Comparison of ENCODE assay signal across 24 mouse cellular contexts in the genomic region with DNA sequence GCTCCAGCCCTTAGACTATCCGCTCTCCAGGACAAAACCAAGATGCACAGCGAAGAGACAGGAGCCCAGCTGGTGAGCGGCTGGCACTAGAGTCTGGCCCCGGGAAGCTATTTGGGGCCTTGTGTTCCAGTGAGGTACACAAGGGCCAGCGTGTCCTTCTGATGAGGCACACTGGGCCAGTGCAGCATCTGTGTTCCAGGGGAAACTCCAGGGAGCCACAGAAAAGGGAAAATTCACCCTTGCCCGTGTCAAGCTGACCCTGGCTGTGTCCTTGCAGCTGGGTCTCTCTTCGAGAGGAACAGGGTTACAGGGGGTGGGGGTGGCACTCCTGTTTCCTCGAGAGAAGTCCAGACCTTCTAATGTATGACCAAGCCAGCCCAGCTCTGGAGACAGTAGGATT. TPM values are rescaled to one million over a fixed set of nuclear protein-coding genes. Genes with fewer than 3 reads are reported as not detected.
DNase-seq lines count a peak whose midpoint lies in the region; ATAC-seq and TF ChIP-seq lines count a peak whose summit lies in the region.
"Had no signal": no experiment of that assay in that cellular context is flagged by ENCODE, and none has a peak within 500 bp of the region (broad histone marks: within the 10 kb centered on the region; RNA-seq: fewer than 3 reads in every experiment).

No protein-coding gene starts in this region.

- no peaks in the 10 kb centered on the region for H3K27me3 ChIP-seq in forebrain, embryonic 16.5 days (replicated peaks; ENCODE audit: control insufficient read depth, insufficient read depth, low read length)
- no peaks in the 10 kb centered on the region for H3K27me3 ChIP-seq in forebrain, embryonic 15.5 days
- H3K27me3 ChIP-seq: embryonic facial prominence, embryonic 12.5 days; embryonic facial prominence, embryonic 15.5 days; hindbrain, embryonic 15.5 days had no signal

- H3K36me3 ChIP-seq in forebrain, embryonic 16.5 days (ENCODE audit: control insufficient read depth, insufficient read depth) = no peaks in the 10 kb centered on the region
- H3K36me3 ChIP-seq in forebrain, embryonic 15.5 days = no peaks in the 10 kb centered on the region
- H3K36me3 ChIP-seq: embryonic facial prominence, embryonic 12.5 days; embryonic facial prominence, embryonic 15.5 days; G1E; heart, embryonic 12.5 days; heart, embryonic 15.5 days; hindbrain, embryonic 15.5 days had no signal

- peaks cover 16% of the 10 kb centered on the region for H3K4me1 ChIP-seq in forebrain, embryonic 16.5 days (replicated peaks; ENCODE audit: control insufficient read depth, insufficient read depth, low read length)
- peaks cover 20% of the 10 kb centered on the region for H3K4me1 ChIP-seq in forebrain, embryonic 15.5 days
- H3K4me1 ChIP-seq in olfactory bulb, adult 2 months (ENCODE audit: control insufficient read depth, insufficient read depth, low read length) = peaks cover 81% of the 10 kb centered on the region
- H3K4me1 ChIP-seq: embryonic facial prominence, embryonic 15.5 days had no signal

- no peak overlapping the region for H3K9ac ChIP-seq in forebrain, embryonic 16.5 days (replicated peaks; ENCODE audit: low read depth, low read length)
- no peak overlapping the region for H3K9ac ChIP-seq in forebrain, embryonic 15.5 days (replicated peaks)
- H3K9ac ChIP-seq: embryonic facial prominence, embryonic 12.5 days; embryonic facial prominence, embryonic 15.5 days; heart, embryonic 12.5 days; heart, embryonic 15.5 days; hindbrain, embryonic 15.5 days had no signal

- H3K9me3 ChIP-seq in forebrain, embryonic 16.5 days (ENCODE audit: control insufficient read depth, low read length) = no peaks in the 10 kb centered on the region
- no peaks in the 10 kb centered on the region for H3K9me3 ChIP-seq in forebrain, embryonic 15.5 days
- H3K9me3 ChIP-seq: embryonic facial prominence, embryonic 12.5 days; embryonic facial prominence, embryonic 15.5 days; heart, embryonic 12.5 days; heart, embryonic 15.5 days; hindbrain, embryonic 15.5 days had no signal

- TF ChIP-seq CTCF in layer of hippocampus, adult 2 months (conservative IDR thresholded peaks at IDR 0.05) = no peak
- TF ChIP-seq CTCF in olfactory bulb, adult 2 months (IDR thresholded peaks at IDR 0.05; ENCODE audit: insufficient read depth, low read depth, low read length) = no peak

- no peak overlapping the region for H3K4me2 ChIP-seq in forebrain, embryonic 16.5 days (ENCODE audit: low read length)
- no peak overlapping the region for H3K4me2 ChIP-seq in forebrain, embryonic 15.5 days (replicated peaks)
- H3K4me2 ChIP-seq: embryonic facial prominence, embryonic 12.5 days; embryonic facial prominence, embryonic 15.5 days; heart, embryonic 12.5 days; heart, embryonic 15.5 days; hindbrain, embryonic 15.5 days had no signal

- no peak for DNase-seq in layer of hippocampus, adult 2 months (ENCODE audit: low spot score in 2 of 2)
- DNase-seq in layer of hippocampus, postnatal 36 days = no peak
- peak; percentile 63 for DNase-seq in ovary, adult 18-20 months (ENCODE audit: low spot score)
- no peak for DNase-seq in ovary, postnatal 10 days (ENCODE audit: low spot score)
- DNase-seq: adrenal gland, postnatal 10 days; B cell, adult 2 months; cerebellum, adult 11-12 months; cerebellum, adult 9-10 months; cerebellum, postnatal 14 days; gastrocnemius, postnatal 25 days; heart, adult 18-20 months; heart, postnatal 10 days; heart, postnatal 36 days had no signal

- peak overlapping the region; percentile 6; the same call in 1 of the 2 replicates for H3K27ac ChIP-seq in forebrain, embryonic 16.5 days (ENCODE audit: low read length)
- H3K27ac ChIP-seq in forebrain, embryonic 15.5 days (replicated peaks) = no peak overlapping the region
- H3K27ac ChIP-seq in layer of hippocampus, adult 2 months = peak overlapping the region; percentile 89
- peak overlapping the region; percentile 76 for H3K27ac ChIP-seq in olfactory bulb, adult 2 months (ENCODE audit: insufficient read depth, low read depth, low read length)
- H3K27ac ChIP-seq: embryonic facial prominence, embryonic 12.5 days; embryonic facial prominence, embryonic 15.5 days; heart, embryonic 15.5 days; hindbrain, embryonic 15.5 days had no signal

- 79% methylated on average over 8 of the region's 8 CpGs for WGBS in forebrain, embryonic 16.5 days
- 82% methylated on average over 8 of the region's 8 CpGs for WGBS in forebrain, embryonic 15.5 days
- 61% methylated on average over 8 of the region's 8 CpGs for WGBS in olfactory bulb, adult 2 months

- no peak for ATAC-seq in forebrain, embryonic 16.5 days
- no peak for ATAC-seq in forebrain, embryonic 15.5 days (replicated peaks)
- ATAC-seq: Patski had no signal

- no peak for TF ChIP-seq POLR2A in olfactory bulb, adult 2 months (IDR thresholded peaks at IDR 0.05; ENCODE audit: insufficient read depth, low read depth, low read length)

- H3K4me3 ChIP-seq in forebrain, embryonic 16.5 days (replicated peaks; ENCODE audit: low read length) = no peak overlapping the region
- H3K4me3 ChIP-seq in forebrain, embryonic 15.5 days = no peak overlapping the region
- H3K4me3 ChIP-seq in layer of hippocampus, adult 2 months = no peak overlapping the region
- H3K4me3 ChIP-seq in olfactory bulb, adult 2 months (ENCODE audit: insufficient read depth, low read depth, low read length) = no peak overlapping the region
- H3K4me3 ChIP-seq: embryonic facial prominence, embryonic 12.5 days; embryonic facial prominence, embryonic 15.5 days; heart, embryonic 12.5 days; heart, embryonic 15.5 days; hindbrain, embryonic 15.5 days had no signal

RNA-seq across cellular contexts. Expression of a gene that starts 25.8 kb away (rescaled TPM):
- polyA plus RNA-seq in forebrain, embryonic 16.5 days (2015; fragmentation: Nextera tagmentation; extraction: Ambion mirVana) = 46.4 and 56.3 TPM in 2 replicates
- polyA plus RNA-seq in forebrain, embryonic 15.5 days (2015; fragmentation: Nextera tagmentation; extraction: Ambion mirVana) = 51.1 and 57.2 TPM in 2 replicates
- 100 to 1,000 TPM; 276 to 303 TPM for total RNA-seq in layer of hippocampus, adult 2 months (2021)
- total RNA-seq in layer of hippocampus, postnatal 36 days (2021) = 100 to 1,000 TPM; 266 to 269 TPM
- polyA plus RNA-seq in olfactory bulb, adult 2 months (2012; ENCODE audit: insufficient read depth, insufficient read length, low replicate concordance, missing spikeins) = 164 TPM in 1 of 2 replicates, not detected in the other
- total RNA-seq: CH12.LX had no signal
- polyA plus RNA-seq: G1E, Patski had no signal
